Mouse (Mus musculus): Measurements from ENCODE around the gene Cass4. TPM values are rescaled to one million over a fixed set of nuclear protein-coding genes. Genes with fewer than 3 reads are reported as not detected.

Cass4 gene
- polyA plus RNA-seq, 1 experiment: 0.37 TPM

- TF ChIP-seq CTCF (IDR thresholded peaks at IDR 0.05; ENCODE audit: extremely low read depth, insufficient read length, insufficient replicate concordance, low read depth, low read length) (no peak), POLR2A (IDR thresholded peaks at IDR 0.05; ENCODE audit: low read depth, low read length) (no peak)
- Histone ChIP-seq H3K27ac (ENCODE audit: insufficient read depth, low read depth, low read length) (peak overlapping the region; percentile 60), H3K36me3 (ENCODE audit: control insufficient read depth, insufficient read depth, low read length) (no peaks in the 10 kb centered on the region), H3K4me3 (ENCODE audit: low read depth, low read length) (no peak overlapping the region), H3K27me3 (ENCODE audit: control insufficient read depth, insufficient read depth, low read length) (no peaks in the 10 kb centered on the region), H3K4me1 (ENCODE audit: control insufficient read depth, insufficient read depth, insufficient read length, low read length) (peaks cover 3% of the 10 kb centered on the region; the same call in 1 of the 2 replicates)
- WGBS: 58% methylated on average over 13 of the region's 13 CpGs
Measured at GRCm38 (mm10) chr2:172401116-172401825, 7.7 kb downstream of the Cass4 start.

- H3K4me3 ChIP-seq (ENCODE audit: low read depth, low read length): no peak overlapping the region
- H3K27ac ChIP-seq (ENCODE audit: insufficient read depth, low read depth, low read length): no peak overlapping the region
- WGBS: 56% methylated on average over 7 of the region's 7 CpGs
- TF ChIP-seq CTCF (IDR thresholded peaks at IDR 0.05; ENCODE audit: extremely low read depth, insufficient read length, insufficient replicate concordance, low read depth, low read length) (no peak), POLR2A (IDR thresholded peaks at IDR 0.05; ENCODE audit: low read depth, low read length) (no peak)
- H3K36me3 ChIP-seq (ENCODE audit: control insufficient read depth, insufficient read depth, low read length): no peaks in the 10 kb centered on the region
- peaks cover 3% of the 10 kb centered on the region; the same call in 1 of the 2 replicates for H3K4me1 ChIP-seq (ENCODE audit: control insufficient read depth, insufficient read depth, insufficient read length, low read length)
- no peaks in the 10 kb centered on the region for H3K27me3 ChIP-seq (ENCODE audit: control insufficient read depth, insufficient read depth, low read length)
Measured at GRCm38 (mm10) chr2:172404239-172404638, 10.6 kb downstream of the Cass4 start.

GRCm38 (mm10) chr2:172405011-172405410 lies 11.4 kb downstream of the Cass4 start:
- Histone ChIP-seq H3K4me1 (ENCODE audit: control insufficient read depth, insufficient read depth, insufficient read length, low read length) (no peaks in the 10 kb centered on the region; the same call in 1 of the 2 replicates), H3K27me3 (ENCODE audit: control insufficient read depth, insufficient read depth, low read length) (no peaks in the 10 kb centered on the region), H3K27ac (ENCODE audit: insufficient read depth, low read depth, low read length) (no peak overlapping the region), H3K36me3 (ENCODE audit: control insufficient read depth, insufficient read depth, low read length) (no peaks in the 10 kb centered on the region), H3K4me3 (ENCODE audit: low read depth, low read length) (no peak overlapping the region)
- TF ChIP-seq POLR2A (IDR thresholded peaks at IDR 0.05; ENCODE audit: low read depth, low read length) (no peak), CTCF (IDR thresholded peaks at IDR 0.05; ENCODE audit: extremely low read depth, insufficient read length, insufficient replicate concordance, low read depth, low read length) (no peak)
- WGBS: 61% methylated on average over 3 of the region's 3 CpGs

- 69% methylated on average over 4 of the region's 4 CpGs for WGBS
- no peaks in the 10 kb centered on the region for H3K4me1 ChIP-seq (ENCODE audit: control insufficient read depth, insufficient read depth, insufficient read length, low read length)
- TF ChIP-seq CTCF (IDR thresholded peaks at IDR 0.05; ENCODE audit: extremely low read depth, insufficient read length, insufficient replicate concordance, low read depth, low read length) (no peak), POLR2A (IDR thresholded peaks at IDR 0.05; ENCODE audit: low read depth, low read length) (no peak)
- H3K36me3 ChIP-seq (ENCODE audit: control insufficient read depth, insufficient read depth, low read length): no peaks in the 10 kb centered on the region
- H3K27ac ChIP-seq (ENCODE audit: insufficient read depth, low read depth, low read length): no peak overlapping the region; the same call in 1 of the 2 replicates
- no peak overlapping the region for H3K4me3 ChIP-seq (ENCODE audit: low read depth, low read length)
- no peaks in the 10 kb centered on the region for H3K27me3 ChIP-seq (ENCODE audit: control insufficient read depth, insufficient read depth, low read length)
Measured at GRCm38 (mm10) chr2:172406173-172406572, 12.6 kb downstream of the Cass4 start.

- H3K4me1 ChIP-seq (ENCODE audit: control insufficient read depth, insufficient read depth, insufficient read length, low read length): no peaks in the 10 kb centered on the region
- no peak for TF ChIP-seq CTCF (IDR thresholded peaks at IDR 0.05; ENCODE audit: extremely low read depth, insufficient read length, insufficient replicate concordance, low read depth, low read length)
- TF ChIP-seq POLR2A (IDR thresholded peaks at IDR 0.05; ENCODE audit: low read depth, low read length): no peak
- H3K27ac ChIP-seq (ENCODE audit: insufficient read depth, low read depth, low read length): no peak overlapping the region
- no peaks in the 10 kb centered on the region for H3K27me3 ChIP-seq (ENCODE audit: control insufficient read depth, insufficient read depth, low read length)
- 73% methylated on average over 2 of the region's 2 CpGs for WGBS
- H3K4me3 ChIP-seq (ENCODE audit: low read depth, low read length): no peak overlapping the region
- no peaks in the 10 kb centered on the region for H3K36me3 ChIP-seq (ENCODE audit: control insufficient read depth, insufficient read depth, low read length)
Measured at GRCm38 (mm10) chr2:172407499-172407898, 13.9 kb downstream of the Cass4 start.

GRCm38 (mm10) chr2:172410686-172411085 lies 17.1 kb downstream of the Cass4 start:
- Histone ChIP-seq H3K36me3 (ENCODE audit: control insufficient read depth, insufficient read depth, low read length) (no peaks in the 10 kb centered on the region), H3K27me3 (ENCODE audit: control insufficient read depth, insufficient read depth, low read length) (no peaks in the 10 kb centered on the region), H3K27ac (ENCODE audit: insufficient read depth, low read depth, low read length) (no peak overlapping the region), H3K4me3 (ENCODE audit: low read depth, low read length) (no peak overlapping the region), H3K4me1 (ENCODE audit: control insufficient read depth, insufficient read depth, insufficient read length, low read length) (no peaks in the 10 kb centered on the region)
- TF ChIP-seq CTCF (IDR thresholded peaks at IDR 0.05; ENCODE audit: extremely low read depth, insufficient read length, insufficient replicate concordance, low read depth, low read length) (no peak), POLR2A (IDR thresholded peaks at IDR 0.05; ENCODE audit: low read depth, low read length) (no peak)
- WGBS: 78% methylated on average over 2 of the region's 2 CpGs

GRCm38 (mm10) chr2:172411091-172411490 lies 17.5 kb downstream of the Cass4 start:
- TF ChIP-seq POLR2A (IDR thresholded peaks at IDR 0.05; ENCODE audit: low read depth, low read length) (no peak), CTCF (IDR thresholded peaks at IDR 0.05; ENCODE audit: extremely low read depth, insufficient read length, insufficient replicate concordance, low read depth, low read length) (no peak)
- WGBS: 87% methylated on average over 11 of the region's 11 CpGs
- Histone ChIP-seq H3K4me1 (ENCODE audit: control insufficient read depth, insufficient read depth, insufficient read length, low read length) (no peaks in the 10 kb centered on the region), H3K4me3 (ENCODE audit: low read depth, low read length) (no peak overlapping the region), H3K36me3 (ENCODE audit: control insufficient read depth, insufficient read depth, low read length) (no peaks in the 10 kb centered on the region), H3K27ac (ENCODE audit: insufficient read depth, low read depth, low read length) (no peak overlapping the region), H3K27me3 (ENCODE audit: control insufficient read depth, insufficient read depth, low read length) (no peaks in the 10 kb centered on the region)

All from small intestine, adult 2 months (tissue).